Mouse (Mus musculus) thymus, postnatal 36 days (tissue): Measurements from ENCODE around the gene Psma3.

Source experiments
- DNase-seq, 2 experiments: peaks; one replicate each; pipeline ENCODE4 v3.0.0; 2022; ENCODE audit warnings: mixed read lengths in 2 of 2

Psma3 gene

DNA sequence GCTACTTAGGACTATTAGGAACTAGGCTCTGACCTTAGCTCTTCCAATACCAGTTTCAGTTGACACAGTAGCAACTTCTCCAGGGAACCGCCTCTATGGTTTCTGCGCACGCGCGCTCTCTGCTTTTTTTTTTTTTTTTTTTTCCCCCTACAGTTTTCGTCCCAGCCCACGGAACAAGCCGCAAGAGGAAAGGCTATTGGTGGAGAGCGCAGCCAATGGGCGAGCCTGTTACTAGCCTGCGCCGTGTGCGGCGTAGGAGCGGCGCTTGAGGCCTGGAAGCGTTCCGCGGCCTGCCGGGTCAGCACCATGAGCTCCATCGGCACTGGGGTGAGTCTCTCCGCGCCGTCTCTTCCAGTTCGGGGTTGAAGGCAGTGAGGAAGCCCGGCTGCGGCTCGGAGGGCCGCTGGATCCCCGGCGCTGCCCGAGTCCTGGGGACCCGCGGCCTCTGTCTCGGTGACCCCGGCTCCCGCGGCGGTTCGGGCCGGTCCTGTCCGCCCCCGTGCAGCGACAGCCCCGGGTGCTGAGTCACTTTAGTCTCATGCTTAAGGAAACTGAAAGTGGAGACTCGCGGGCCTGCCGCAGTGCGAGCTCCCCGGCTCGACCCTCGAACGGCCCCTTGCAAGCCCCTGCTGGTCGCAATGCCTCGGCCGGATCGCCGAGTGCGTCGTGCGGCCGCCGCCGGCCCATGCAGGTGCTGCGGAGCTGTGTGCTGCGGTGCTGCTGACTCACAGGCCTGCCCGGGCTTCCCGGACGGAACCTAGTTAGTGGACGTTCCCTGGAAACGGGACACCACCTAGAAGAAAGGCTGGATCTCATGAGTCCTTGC, at the start of gene Psma3:
TSS of gene Psma3 (plus strand) at position 181 of the 826 bp plus-strand sequence.
- peak; percentile 86 to 92 for DNase-seq

- no peak for DNase-seq
Measured at GRCm38 (mm10) chr12:70929781-70930180, 44.6 kb upstream of the Psma3 start.

GRCm38 (mm10) chr12:70937150-70937549, 37.3 kb upstream of the Psma3 start:
- DNase-seq = peak in 1 of 2 experiments; percentile 47

- DNase-seq = peak; percentile 94 to 95
Measured at GRCm38 (mm10) chr12:70937571-70938384, 36.6 kb upstream of the Psma3 start, which contains the start of gene Actr10. Gene Actr10, plus strand, starts transcription at chr12:70937857.

DNA sequence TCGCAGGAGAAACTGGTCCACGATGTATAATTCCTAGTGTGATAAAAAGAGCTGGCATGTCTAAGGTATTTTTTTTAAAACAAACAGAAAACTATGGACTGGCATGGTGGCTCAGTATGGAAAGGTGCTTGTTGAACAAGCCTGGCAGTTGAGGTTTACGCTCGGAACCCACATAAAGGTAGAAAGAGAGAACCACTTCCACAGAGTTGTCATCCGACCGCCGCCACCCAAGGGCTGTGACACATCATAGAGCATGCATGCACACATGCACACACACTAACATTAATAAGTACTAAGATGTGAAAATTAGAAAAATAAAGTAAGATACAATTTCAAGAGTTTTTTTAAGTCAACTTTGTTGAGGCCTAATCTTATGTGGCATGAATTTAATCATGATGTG, 33.6 kb upstream of the Psma3 start:
- DNase-seq = peak; percentile 64 to 75

DNA sequence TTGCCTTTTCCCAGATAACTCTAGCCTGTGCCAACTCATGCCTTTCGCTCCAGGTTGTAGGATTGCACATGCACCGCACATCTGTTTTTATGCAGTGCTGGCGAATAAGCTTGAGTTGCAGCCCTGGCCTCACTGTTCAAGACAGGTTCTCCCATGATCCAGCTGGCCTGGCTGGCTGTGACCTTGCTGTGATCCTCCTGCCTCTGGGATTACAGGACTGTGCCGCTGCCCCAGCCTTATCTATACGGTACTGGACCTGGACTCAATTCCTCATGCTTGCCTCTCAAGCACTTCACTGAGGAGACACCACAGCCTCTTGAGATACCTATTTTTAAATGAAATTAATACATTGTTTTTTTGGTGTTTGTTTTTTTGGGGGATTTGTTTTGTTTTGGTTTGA, 30.2 kb upstream of the Psma3 start:
- no peak for DNase-seq

GRCm38 (mm10) chr12:70946585-70947256, 27.7 kb upstream of the Psma3 start:
- no peak for DNase-seq

- DNase-seq = no peak
Measured at GRCm38 (mm10) chr12:70958640-70959039, 15.8 kb upstream of the Psma3 start.

DNA sequence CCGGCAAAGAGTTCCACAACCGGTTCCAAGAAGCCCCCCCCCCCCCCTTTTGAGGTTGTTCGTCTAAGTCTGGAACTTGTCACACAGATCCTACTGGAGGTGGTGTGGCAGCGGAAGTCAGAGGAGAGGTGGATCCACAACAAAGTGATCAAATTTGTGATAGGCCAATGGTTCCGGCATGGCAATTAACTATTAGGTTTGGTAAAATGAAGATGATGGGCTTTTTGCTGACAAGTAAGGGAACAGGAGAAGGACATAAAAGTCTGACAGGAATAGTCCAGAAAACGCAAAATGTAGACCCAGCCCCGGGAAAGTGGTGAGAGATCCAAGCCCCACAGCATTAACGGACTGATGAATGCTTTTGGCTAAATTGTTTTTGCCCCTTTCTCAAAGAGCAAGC, 6.8 kb upstream of the Psma3 start:
- no peak for DNase-seq

GRCm38 (mm10) chr12:70968141-70968790, 6.2 kb upstream of the Psma3 start:
- peak; percentile 88 for DNase-seq

DNA sequence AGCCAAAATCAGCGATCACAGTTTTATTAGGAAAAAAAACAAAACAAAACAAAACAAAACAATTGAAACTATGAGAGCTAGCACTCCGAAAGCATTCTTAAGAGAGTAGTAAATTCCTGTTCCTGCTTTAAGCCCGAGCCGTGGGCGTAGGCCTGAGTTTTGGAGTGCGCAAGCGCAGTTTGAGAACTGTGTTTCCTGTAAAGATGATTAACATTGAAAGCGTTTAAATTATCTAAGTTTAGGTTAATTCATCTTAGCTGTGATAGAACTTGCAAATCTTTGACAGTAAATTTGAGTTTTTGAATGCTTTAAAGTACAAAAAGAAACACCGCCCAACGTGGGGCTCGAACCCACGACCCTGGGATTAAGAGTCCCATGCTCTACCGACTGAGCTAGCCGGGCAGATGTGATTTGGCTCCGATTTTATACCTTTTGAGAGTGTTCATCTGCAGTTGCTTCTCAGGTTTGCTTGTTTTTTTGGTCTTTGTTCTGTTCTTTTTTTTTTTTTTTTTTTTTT, 5.6 kb upstream of the Psma3 start:
- peak; percentile 82 to 85 for DNase-seq

DNA sequence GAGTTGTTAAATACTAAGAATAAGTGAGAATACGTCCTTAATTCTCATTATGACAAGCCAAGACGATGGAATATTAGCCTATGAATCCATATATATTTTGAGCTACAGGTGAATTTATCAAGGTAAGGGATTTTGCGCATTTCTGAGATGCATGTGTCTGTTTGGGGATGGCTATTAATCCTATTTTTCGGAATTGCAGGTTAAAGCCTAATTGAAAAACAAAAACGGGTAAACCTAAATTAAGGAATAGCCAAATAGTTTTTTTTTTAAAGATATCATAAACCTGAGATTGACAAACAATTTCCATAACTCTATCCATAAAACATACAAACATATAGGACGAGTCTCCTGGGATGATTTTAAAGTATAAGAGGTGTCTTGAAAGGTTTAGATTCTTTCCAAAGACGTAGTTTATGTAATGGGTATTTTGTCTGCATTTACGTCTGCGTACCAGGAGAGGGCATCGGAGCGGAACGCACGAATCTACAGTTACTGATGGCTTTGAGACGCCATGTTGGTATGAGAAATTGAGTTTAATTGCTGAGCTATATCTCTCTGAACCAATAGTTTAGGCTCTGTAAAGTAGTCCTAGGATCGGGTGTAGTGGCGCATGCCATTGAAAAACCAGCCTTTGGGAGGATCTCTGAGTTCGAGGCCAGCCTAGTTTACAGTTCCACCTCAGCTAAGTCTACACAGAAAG, 4.8 kb upstream of the Psma3 start:
- peak; percentile 57 to 63 for DNase-seq

DNA sequence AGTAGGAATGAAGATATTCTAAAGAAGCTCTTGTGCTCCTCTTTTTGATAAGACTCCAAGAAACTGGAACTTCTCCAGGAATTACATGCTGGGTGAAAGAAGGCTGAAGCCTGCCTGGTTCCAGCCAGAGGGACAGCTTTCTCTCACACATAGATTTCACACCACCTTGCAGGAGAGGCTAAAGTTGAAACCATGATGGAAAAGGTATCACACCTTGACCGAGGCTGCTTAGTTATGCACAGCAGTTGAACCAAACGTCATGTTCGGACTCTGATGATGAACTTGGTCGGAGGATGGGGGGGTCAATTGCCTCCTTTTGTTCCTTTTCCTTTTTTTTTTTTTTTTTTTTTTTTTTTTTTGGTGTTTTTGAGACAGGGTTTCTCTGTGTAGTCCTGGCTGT, 590 bp upstream of the Psma3 start:
- DNase-seq = no peak

- no peak for DNase-seq
Measured at GRCm38 (mm10) chr12:70975406-70975805, 985 bp downstream of the Psma3 start.

- no peak for DNase-seq
Measured at GRCm38 (mm10) chr12:70975891-70976290, 1.5 kb downstream of the Psma3 start.

- no peak for DNase-seq
Measured at GRCm38 (mm10) chr12:70978345-70978744, 3.9 kb downstream of the Psma3 start.

DNA sequence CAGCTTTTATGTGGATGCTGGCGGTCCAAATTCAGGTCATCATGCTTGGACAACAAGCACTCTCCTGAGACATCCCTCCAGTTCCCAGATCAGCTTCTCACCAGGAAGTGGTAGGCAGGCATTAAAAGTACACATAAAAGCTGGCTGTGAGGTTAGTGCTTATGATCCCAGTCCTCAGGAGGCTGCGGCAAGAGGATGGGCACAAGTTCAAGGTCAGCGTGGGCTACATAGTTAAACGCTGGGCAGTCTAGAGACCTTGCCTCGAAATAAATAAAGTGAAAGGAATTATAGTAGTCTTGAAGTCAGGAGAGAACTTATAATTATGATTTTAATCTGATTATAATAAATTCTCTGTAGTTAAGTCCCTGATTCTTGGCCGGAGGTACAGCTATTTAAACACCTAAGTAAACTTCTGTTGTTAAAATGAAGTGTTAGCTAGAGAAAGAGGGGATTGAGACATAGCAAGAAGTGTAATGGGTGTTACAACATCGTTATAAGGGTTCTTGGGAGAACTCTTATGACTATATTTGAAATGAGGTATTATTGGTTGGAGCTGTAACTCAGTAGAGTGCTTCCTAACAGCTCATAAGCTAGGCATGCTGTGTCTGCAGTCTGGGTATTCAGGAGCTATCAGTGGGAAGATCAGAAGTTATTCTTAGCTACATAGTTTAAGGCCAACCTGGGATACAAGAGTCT, 10.6 kb downstream of the Psma3 start:
- DNase-seq = no peak

DNA sequence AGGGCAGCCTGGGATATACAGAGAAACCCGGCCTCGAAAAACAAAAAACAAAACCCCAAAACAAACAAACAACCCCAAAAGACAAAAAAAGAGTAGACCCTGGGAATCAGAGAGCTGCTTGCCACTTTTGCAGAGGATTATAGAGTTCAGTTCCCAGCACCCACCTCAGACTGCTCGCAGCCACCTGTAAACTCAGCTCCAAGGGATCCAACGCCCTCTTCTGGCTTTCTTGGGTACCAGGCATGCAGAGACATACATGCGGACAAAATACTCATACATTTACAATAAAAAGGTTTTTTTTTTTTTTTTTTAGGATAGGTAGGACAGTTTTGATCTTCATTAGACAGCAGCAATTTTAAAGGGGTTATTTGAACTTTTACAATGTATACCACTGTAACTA, 22.8 kb downstream of the Psma3 start:
- no peak for DNase-seq

- DNase-seq = peak in 1 of 2 experiments; percentile 20
Measured at GRCm38 (mm10) chr12:70999423-70999903, 25.0 kb downstream of the Psma3 start.

DNA sequence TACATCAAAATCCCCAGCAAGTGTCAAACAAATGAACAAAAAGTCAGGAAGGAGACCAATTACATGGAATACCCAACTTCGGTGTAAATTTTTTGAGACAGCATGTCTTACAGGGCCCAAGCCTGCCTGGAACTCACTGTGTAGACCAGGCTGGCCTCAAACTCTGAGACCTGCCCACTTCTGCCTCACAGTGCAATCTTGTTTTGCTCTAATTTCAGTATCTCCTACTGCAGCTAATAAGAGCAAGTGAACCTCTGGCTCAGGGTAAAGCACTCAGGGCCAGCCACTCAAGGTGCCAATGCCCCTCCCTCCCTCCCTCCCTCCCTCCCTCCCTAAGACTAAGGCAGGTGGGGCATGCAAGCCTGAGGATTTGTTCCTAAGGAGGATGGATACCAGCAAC, 25.9 kb downstream of the Psma3 start:
- no peak for DNase-seq

DNA sequence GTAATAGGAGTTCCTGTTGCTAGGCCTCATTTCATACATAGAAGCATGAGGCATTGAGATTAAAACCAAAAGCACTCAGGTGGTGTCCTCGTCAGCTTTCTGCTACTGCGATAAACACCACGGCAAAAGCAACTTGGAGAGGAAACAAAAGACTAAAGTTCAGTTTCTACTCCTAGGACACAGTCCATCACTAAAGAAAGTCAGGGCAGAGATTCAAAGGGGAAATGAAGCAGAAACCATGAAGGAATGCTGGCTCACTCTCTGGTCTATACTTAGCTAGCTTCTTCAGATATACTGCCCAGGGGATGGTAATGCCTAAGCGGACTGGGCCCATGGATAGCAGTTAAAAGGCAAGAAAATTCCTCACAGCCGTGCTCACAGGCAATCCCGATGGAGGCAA, 27.0 kb downstream of the Psma3 start:
- no peak for DNase-seq
